Mouse (Mus musculus) liver (tissue): Measurements from ENCODE around the gene Cdca4.
"Not testable (repeated sequence)": the region's sequence is repeated elsewhere in the genome, so short reads cannot be mapped to it uniquely, and the experiment has no call there.

Experiments
- DNase-seq: peaks from one replicate; pipeline ENCODE4 v3.0.0-alpha.2; 2020; ENCODE audit warnings: mixed read lengths

The Cdca4 gene

DNA sequence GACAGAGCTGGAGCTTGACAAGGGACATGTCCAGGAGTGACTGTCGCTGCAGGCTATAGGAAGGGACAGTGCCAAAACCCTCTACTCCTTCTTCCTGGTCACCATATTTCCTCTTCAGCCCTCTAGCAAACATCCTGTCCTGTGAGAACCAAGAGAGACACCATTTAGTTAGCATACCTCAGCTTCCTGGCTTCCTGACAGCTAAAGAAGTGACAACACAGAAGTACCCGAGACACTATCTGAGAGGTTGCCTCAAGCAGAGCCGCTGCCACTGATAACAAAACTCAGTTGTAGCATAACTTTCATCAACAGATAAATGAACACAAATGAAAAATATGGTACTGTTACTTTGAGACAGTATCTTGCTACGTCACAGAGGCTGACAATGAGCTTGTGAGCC is 7.2 kb downstream of the Cdca4 start:
- DNase-seq = no peak

DNA sequence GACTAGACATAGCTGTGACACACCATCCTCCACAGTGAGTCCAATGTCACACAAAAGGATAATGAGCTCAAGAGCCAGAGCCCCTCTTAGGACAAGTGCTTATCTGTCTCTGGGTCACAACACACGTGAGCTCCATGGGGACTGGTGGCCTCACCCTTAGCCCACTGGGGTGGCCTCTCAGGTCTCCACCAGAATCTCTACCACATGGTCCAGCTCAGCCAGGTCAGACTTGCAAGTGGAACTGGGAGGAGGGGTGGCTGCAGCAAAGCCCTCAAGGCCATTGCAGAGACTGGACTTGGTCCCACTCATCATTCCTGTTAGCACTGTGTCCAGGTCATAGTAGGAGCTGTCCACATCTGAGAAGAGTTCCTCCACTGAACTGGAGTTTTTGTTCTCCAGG is 8.0 kb downstream of the Cdca4 start:
- DNase-seq = no peak

DNA sequence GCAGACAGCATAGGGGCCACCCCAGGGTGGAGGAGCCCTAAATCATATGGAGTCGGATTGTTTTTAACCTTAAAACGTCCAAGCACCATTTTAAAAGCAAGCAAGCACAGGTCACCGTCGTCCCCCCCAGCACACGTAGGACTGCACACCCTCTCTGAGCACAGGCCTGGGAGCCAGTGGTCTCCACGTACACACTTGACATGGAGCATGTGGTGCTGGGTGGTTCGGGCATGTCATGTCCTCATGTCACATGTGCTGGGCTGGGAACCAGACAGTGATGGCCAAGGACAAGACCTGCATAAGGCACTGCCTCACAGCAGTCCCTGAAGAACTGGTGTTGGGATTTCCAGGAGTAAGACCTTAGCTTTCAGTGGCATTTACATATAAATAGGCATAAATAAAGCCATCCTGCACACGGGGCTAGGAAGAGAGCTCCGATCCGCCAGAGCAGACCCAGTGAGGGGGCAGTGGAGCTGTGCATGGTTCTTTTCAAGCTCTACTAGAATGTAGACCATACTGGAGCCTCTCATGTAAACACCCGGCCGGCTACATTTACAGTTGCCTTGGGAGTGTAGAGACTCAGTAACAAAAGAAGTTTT is 8.7 kb downstream of the Cdca4 start:
- no peak for DNase-seq

GRCm38 (mm10) chr12:112819057-112819662 is 10.1 kb downstream of the Cdca4 start:
- no peak for DNase-seq

DNA sequence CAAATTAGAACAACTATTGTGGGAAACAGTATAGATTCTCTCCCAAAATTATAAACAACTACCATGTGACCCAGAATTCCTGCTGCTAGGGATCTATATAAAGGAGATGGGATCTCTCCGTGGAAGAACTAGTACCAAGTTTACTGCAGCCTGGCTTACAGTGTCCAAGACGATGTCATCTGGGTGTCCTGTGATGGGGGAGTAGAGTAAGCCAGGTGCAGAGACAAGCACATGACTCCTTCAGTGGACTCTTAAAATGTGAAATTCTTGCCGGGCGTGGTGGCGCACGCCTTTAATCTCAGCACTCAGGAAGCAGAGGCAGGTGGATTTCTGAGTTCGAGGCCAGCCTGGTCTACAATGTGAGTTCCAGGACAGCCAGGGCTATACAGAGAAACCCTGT is 12.4 kb downstream of the Cdca4 start:
- DNase-seq = not testable (repeated sequence)

- peak; percentile 58 for DNase-seq
Observed at GRCm38 (mm10) chr12:112816294-112816693, 12.9 kb downstream of the Cdca4 start.

- no peak for DNase-seq
Observed at GRCm38 (mm10) chr12:112814682-112815470, 14.3 kb downstream of the Cdca4 start.

DNA sequence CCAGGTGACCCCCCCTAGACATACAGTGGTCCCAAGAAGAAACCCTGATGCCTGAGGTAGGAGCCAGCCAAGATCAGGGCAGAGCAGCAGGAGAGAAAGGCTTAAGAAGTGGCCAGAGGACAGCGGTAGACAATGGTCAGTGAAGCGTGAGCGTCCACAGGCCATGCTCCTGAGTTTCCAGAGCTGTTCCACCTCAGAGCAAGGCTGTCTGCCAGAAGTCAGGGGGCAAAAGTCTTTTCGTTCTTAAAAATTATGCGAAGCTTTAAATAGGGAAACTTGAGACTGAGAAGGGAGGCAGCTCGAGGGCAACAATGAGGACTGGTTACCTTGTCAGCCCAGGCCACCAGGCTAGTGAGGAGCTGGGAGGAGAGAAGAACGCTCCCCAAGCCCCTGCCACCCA is 15.9 kb downstream of the Cdca4 start:
- no peak for DNase-seq

DNA sequence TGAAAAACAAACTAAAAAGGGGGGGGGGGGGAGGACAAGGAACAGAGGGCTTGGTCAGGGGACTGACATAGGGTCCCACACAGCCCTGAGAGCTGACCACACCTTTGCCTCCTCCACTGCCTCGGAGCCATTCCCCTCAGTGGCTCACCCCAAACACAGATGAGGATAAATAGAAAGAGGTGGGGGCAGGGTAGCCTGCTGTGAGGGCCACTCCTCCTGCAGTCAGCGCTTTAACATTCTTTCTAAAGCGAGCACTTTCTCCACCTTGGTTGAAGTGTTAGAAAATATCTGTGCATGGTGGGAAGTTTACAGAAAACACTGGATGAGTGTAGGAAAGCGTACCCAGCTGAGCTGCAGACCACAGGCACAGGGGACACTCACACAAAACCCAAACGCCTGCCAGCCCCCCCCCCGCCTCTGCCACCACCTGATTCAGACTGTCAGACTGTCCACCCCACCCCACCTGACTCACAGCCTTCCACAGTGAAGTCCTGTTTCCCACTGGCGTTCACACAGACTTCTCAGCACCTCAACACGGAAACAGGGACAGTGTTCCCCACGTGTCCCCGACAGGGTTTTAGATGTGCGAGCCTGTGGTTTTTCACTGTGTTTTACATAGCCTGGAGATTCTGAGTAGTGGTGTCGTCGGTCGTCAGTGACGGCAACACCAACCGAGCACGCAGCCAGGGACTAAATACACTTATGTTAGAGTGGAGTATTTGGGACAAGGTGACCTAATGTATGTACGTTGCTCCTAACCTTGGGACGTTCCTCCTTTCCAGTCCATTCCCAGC is 18.9 kb downstream of the Cdca4 start:
- no peak for DNase-seq

GRCm38 (mm10) chr12:112809641-112810040 is 19.6 kb downstream of the Cdca4 start:
- no peak for DNase-seq

DNA sequence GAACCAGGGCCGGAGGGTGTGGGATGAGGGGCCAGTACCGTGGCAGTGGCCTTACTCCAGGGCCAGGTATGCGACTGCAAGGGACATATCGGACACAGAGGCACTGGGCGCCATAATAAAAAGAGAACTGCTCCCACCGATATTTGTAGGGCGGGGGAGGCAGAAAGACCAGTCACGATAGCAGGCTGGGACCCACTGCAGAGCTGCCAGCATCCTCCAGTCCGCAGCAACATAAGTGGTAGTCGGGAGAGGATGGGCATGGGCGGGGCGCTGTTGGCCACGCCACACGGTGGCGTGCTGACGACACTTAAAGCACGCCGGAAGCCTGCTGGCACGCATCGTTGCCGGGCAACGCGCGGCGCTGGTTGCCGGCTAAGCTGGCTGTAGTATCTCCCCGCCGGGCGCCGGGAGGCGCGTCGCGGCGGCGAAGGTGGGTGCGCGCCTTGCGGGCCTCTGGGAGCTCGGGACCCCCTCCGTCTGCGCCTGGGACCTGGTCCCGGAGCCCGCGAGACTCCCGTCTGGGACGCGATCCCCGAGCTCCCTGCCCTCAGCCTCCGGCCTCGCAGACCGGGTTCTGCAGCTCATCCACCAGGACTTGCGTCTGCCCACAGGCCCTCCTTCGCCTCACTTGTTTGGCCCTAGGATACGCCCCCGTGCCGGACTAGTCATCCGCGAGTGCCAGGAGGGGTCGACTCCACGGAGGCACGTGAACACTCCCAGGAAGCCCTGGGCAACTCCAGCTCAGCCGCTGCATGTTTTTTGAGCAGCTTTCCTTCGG is 20.4 kb downstream of the Cdca4 start, which contains the start of gene Clba1:
Clba1 (plus strand) TSS at position 351 of the 778 bp plus-strand sequence.
- DNase-seq = peak; percentile 87

- DNase-seq = no peak
Observed at GRCm38 (mm10) chr12:112808212-112808586, 21.0 kb downstream of the Cdca4 start.

- no peak for DNase-seq
Observed at GRCm38 (mm10) chr12:112807796-112808195, 21.4 kb downstream of the Cdca4 start.

DNA sequence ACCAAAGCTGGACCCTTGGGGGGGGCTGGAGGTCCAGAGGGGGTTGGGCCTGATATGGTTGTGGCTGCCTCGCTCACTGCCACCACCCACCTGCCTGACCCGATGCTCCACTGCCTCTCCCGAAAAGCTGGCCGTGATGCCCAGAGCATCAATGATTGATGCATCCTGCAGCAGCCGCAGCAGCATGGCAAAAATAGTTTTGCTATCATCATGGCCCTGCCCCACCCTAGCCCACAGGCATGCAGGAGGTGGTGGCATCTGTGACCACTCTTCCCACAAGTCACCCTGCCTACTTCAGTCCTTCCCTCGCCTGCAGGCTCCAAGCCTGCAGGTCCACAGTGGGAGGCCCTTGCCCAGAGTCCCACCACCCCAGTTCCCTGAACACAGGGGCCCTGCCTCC is 23.2 kb downstream of the Cdca4 start:
- DNase-seq = no peak

DNA sequence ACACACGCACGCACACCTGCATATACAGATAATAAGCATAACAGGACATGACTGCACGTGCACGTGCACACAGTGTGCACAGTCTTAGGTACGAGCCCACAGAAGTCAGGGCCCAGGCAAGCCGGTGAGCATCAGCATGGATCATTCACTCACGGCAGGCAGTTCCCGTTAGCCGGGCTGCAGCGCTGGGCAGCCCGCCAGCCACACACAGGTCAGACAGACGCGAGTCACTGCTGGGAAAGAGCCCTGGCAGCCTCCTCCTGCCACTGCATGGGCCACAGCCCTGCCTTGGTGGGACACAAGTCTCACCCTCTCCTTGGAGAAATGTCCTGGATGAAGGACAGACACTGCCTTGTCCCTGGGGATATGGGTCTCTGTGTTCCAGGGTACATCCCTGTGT is 25.2 kb downstream of the Cdca4 start:
- DNase-seq = no peak

DNA sequence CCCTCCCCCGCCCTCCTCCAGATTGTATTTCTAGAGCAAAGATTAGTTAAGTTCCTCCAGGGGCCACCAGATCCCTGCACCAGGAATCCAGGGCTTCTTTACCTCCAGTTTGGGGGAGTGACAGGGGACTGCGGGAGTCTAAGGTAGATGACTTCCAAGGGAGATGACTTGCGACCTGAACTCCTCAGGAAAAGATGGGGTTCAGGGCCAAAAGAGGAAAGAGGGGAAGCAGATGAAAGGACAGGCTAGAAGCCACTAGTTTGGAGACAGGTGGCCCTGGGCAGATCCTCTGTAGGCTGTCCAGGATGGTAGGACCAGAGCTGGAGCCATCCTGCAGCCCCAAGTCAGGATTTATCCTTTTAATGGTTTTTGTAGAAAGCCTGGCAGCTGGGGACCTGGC is 26.3 kb downstream of the Cdca4 start:
- DNase-seq = no peak

GRCm38 (mm10) chr12:112801864-112802846 is 27.1 kb downstream of the Cdca4 start, which contains the start of gene Ahnak2:
Ahnak2 (minus strand) TSS chr12:112802657.
- peak; percentile 54 for DNase-seq

GRCm38 (mm10) chr12:112800476-112800875 is 28.7 kb downstream of the Cdca4 start:
- DNase-seq = peak; percentile 70

- DNase-seq = no peak
Observed at GRCm38 (mm10) chr12:112799237-112799970, 29.8 kb downstream of the Cdca4 start.

DNA sequence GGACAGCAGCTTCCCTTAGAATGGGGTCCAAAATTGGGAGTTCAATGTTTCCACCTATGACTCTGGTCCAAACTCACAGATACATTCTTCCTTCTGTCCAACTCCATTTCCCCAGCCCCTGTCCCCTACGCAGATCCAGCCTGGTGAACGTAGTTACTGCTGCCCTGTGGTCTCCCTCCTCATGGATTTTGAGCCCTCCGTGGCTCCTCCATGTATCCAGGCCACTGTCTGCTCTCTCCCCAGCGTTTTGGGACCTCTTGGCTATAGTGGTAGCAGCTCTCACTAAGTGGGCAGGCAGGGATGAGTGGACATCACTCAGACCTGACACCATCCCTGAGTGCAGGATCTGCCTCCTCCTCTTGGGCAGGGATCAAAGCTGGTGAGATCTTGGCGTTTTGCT is 30.5 kb downstream of the Cdca4 start:
- no peak for DNase-seq
